Mouse (Mus musculus) hindbrain, embryonic 11.5 days (tissue): ENCODE measurements around the gene Kif26a. TPM values are rescaled to one million over a fixed set of nuclear protein-coding genes. Genes with fewer than 3 reads are reported as not detected.

ENCODE experiments used
- ATAC-seq: fragments of 200-750 bp; cut with Nextera tagmentation; 2 replicates; pipeline ENCODE4 v1.8.0; 2017; ENCODE audit warnings: mild to moderate bottlenecking, moderate TSS enrichment, moderate library complexity; ENCODE audit not compliant: low FRiP score
- DNase-seq: peaks from one replicate; pipeline ENCODE4 v3.0.0-alpha.2; 2015; ENCODE audit warnings: low spot score
- H3K27ac ChIP-seq: fragments of 300-500 bp; sonication (generic); 2 replicates; pipeline ENCODE4 v1.5.1; 2014; ENCODE audit warnings: mild to moderate bottlenecking, low read depth, low read length
- H3K27me3 ChIP-seq: fragments of 300-500 bp; sonication (generic); 2 replicates; pipeline ENCODE4 v1.6.1; 2014; ENCODE audit warnings: mild to moderate bottlenecking, low read length, moderate library complexity, mixed read lengths; ENCODE audit not compliant: control insufficient read depth, insufficient read depth
- H3K36me3 ChIP-seq: fragments of 300-500 bp; sonication (generic); 2 replicates; pipeline ENCODE4 v1.6.1; 2014; ENCODE audit warnings: mild to moderate bottlenecking, low read length, moderate library complexity, mixed read lengths; ENCODE audit not compliant: control insufficient read depth, insufficient read depth
- H3K4me1 ChIP-seq: fragments of 300-500 bp; sonication (generic); replicated peaks from 2 replicates; pipeline ENCODE4 v1.6.1; 2014; ENCODE audit warnings: low read length, mixed read lengths; ENCODE audit not compliant: control insufficient read depth, insufficient read depth
- H3K4me2 ChIP-seq: fragments of 300-500 bp; sonication (generic); replicated peaks from 2 replicates; pipeline ENCODE4 v1.6.1; 2014; ENCODE audit warnings: mild to moderate bottlenecking, low read depth, low read length
- H3K4me3 ChIP-seq: fragments of 300-500 bp; sonication (generic); 2 replicates; pipeline ENCODE4 v1.5.1; 2014; ENCODE audit warnings: low read depth, low read length
- H3K9ac ChIP-seq: fragments of 300-500 bp; sonication (generic); 2 replicates; pipeline ENCODE4 v1.6.1; 2014; ENCODE audit warnings: low read depth, low read length
- H3K9me3 ChIP-seq: fragments of 300-500 bp; sonication (generic); 2 replicates; pipeline ENCODE4 v1.6.1; 2016; ENCODE audit warnings: low read length; ENCODE audit not compliant: control insufficient read depth
- WGBS: fragments of 180-500 bp; shearing (Covaris S2); extraction: QIAGEN DNeasy Blood & Tissue Kit; methylation state at CpG from one replicate; pipeline ENCODE4 v1.1.7; 2014; 5-methylcytosine and 5-hydroxymethylcytosine counted together
- polyA plus RNA-seq: library from polyadenylated mRNA; unstranded; fragments of >200 nt; fragmentation: Nextera tagmentation; extraction: Ambion mirVana; gene quantifications from 2 replicates; pipeline ENCODE4 v1.2.1, GENCODE M21; 2014

Gene Kif26a
- polyA plus RNA-seq, 1 experiment from 2014 or later: 2.2 TPM

- no peak overlapping the region for H3K9ac ChIP-seq
- H3K27me3 ChIP-seq: peaks cover 28% of the 10 kb centered on the region
- WGBS: 28% methylated on average over 12 of the region's 12 CpGs
- ATAC-seq (no peak), DNase-seq (no peak)
- H3K4me1 ChIP-seq: peaks cover 20% of the 10 kb centered on the region
- H3K9me3 ChIP-seq: no peaks in the 10 kb centered on the region
- H3K36me3 ChIP-seq: no peaks in the 10 kb centered on the region
- no peak overlapping the region for H3K4me3 ChIP-seq
- no peak overlapping the region for H3K27ac ChIP-seq
- H3K4me2 ChIP-seq: no peak overlapping the region
Observed at GRCm38 (mm10) chr12:112151244-112151979, 5.4 kb downstream of the Kif26a start.

DNA sequence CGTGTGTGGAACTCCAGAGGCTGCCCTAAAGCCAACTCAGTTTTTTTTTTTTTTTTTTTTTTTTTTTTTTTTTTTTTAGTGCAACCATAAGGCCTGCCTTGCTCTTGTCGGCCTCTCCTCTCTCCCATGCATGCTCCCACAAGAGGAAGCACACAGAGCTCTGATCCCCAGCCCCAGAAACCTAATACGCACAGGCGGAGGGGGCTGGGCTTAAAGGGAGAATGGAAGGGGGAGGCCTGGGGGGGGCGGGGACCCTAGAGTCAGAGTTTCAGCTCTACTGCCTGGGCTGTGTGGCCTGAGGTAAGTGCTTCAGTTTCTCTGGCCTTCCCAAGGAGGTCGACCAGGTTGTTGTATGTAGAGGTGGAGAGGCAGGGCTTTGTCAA, 6.0 kb downstream of the Kif26a start:
- no peak for ATAC-seq
- H3K4me1 ChIP-seq: peaks cover 19% of the 10 kb centered on the region
- DNase-seq: no peak
- no peaks in the 10 kb centered on the region for H3K36me3 ChIP-seq
- no peak overlapping the region for H3K4me2 ChIP-seq
- no peak overlapping the region for H3K4me3 ChIP-seq
- no peaks in the 10 kb centered on the region for H3K9me3 ChIP-seq
- peaks cover 22% of the 10 kb centered on the region for H3K27me3 ChIP-seq
- WGBS: 48% methylated on average over 6 of the region's 6 CpGs
- H3K27ac ChIP-seq: no peak overlapping the region
- H3K9ac ChIP-seq: no peak overlapping the region

- ATAC-seq: no peak
- DNase-seq: no peak
- H3K9me3 ChIP-seq: no peaks in the 10 kb centered on the region
- H3K27ac ChIP-seq: no peak overlapping the region
- no peaks in the 10 kb centered on the region for H3K36me3 ChIP-seq
- H3K4me2 ChIP-seq: no peak overlapping the region
- H3K4me3 ChIP-seq: no peak overlapping the region
- peaks cover 14% of the 10 kb centered on the region; the same call in 1 of the 2 replicates for H3K27me3 ChIP-seq
- H3K4me1 ChIP-seq: peaks cover 15% of the 10 kb centered on the region
- no peak overlapping the region for H3K9ac ChIP-seq
- WGBS: 73% methylated on average over 12 of the region's 12 CpGs
Observed at GRCm38 (mm10) chr12:112153597-112153996, 7.6 kb downstream of the Kif26a start.

DNA sequence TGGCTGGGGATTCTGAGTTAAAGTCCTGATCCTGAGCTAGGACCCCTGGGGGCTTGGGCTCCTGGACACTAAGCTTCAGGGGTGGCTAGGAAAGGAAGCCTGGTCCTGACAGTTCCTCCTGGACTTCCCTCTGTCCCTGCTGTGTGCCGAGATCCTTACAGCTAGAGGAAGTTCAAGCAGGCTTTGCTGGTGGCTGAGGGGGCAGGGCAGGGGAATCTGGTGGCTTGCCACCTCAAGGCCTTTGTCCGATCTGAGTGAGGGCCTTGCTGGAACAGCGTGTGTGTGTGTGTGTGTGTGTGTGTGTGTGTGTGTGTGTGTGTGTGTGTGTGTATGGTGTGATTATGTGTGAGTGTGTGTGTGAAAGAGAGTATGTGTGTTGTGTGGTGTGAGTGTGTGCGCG, 8.5 kb downstream of the Kif26a start:
- H3K9me3 ChIP-seq: no peaks in the 10 kb centered on the region
- H3K4me1 ChIP-seq: peaks cover 15% of the 10 kb centered on the region
- no peak overlapping the region for H3K9ac ChIP-seq
- DNase-seq: no peak
- ATAC-seq: no peak
- no peak overlapping the region for H3K4me2 ChIP-seq
- WGBS: 56% methylated on average over 5 of the region's 5 CpGs
- H3K36me3 ChIP-seq: no peaks in the 10 kb centered on the region
- H3K27me3 ChIP-seq: peaks cover 13% of the 10 kb centered on the region; the same call in 1 of the 2 replicates
- H3K4me3 ChIP-seq: no peak overlapping the region
- H3K27ac ChIP-seq: no peak overlapping the region

DNA sequence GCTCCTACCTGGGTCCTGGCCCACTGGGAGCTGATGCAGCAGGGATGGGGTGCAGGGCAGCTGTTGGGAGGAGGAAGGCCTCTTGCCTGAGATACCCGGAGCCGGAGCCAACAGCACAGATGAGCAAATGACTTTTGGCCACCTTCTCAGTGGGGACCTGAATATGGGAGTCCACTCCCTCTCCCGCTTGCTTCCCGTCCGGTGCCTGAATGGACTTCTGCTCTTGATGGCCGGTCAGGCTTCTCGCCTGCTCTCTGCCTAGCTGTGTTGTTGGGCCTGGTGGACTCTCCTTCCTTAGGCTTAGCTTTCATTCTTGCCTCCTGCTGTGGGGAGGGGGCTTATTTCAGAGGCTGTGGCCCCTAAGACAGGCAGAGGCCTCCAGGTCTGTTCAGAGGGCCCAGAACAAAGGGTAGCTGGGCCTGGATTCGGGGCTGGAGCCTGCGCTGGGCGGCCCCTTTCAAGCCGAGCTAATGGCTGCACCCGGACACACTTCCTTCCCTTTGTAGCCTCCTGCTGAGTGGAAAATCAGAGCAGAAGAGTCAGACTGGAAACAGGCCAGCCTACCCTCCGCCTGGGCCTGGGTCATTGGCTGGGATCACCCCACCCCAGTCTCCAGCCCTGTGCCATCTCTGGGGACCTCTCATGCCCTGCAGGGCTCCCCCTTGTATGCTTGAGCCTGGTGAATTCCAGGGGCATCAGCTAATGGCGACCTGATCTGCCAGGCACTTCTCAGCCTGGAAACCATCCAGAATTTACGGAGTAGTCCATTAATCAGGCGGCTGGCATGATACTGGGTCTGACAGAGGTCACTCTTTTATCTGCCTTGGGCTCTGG, 9.4 kb downstream of the Kif26a start:
- ATAC-seq (peak; percentile 44; the same call in 1 of the 2 replicates), DNase-seq (peak; percentile 38)
- Histone ChIP-seq H3K4me1 (peaks cover 15% of the 10 kb centered on the region), H3K27me3 (peaks cover 12% of the 10 kb centered on the region; the same call in 1 of the 2 replicates), H3K9me3 (no peaks in the 10 kb centered on the region), H3K36me3 (no peaks in the 10 kb centered on the region), H3K27ac (peak overlapping the region; percentile 36; the same call in 1 of the 2 replicates), H3K4me2 (no peak overlapping the region; the same call in 1 of the 2 replicates), H3K9ac (peak overlapping the region; percentile 31; the same call in 1 of the 2 replicates), H3K4me3 (no peak overlapping the region)
- WGBS: 43% methylated on average over 16 of the region's 16 CpGs

GRCm38 (mm10) chr12:112156804-112157203, 10.8 kb downstream of the Kif26a start:
- peaks cover 15% of the 10 kb centered on the region for H3K4me1 ChIP-seq
- H3K27me3 ChIP-seq: peaks cover 17% of the 10 kb centered on the region; the same call in 1 of the 2 replicates
- WGBS: 65% methylated on average over 6 of the region's 6 CpGs
- H3K36me3 ChIP-seq: no peaks in the 10 kb centered on the region
- ATAC-seq: no peak
- H3K4me2 ChIP-seq: no peak overlapping the region
- H3K9ac ChIP-seq: no peak overlapping the region
- DNase-seq: no peak
- H3K4me3 ChIP-seq: no peak overlapping the region
- no peaks in the 10 kb centered on the region for H3K9me3 ChIP-seq
- H3K27ac ChIP-seq: no peak overlapping the region

GRCm38 (mm10) chr12:112158246-112158645, 12.2 kb downstream of the Kif26a start:
- H3K27ac ChIP-seq: no peak overlapping the region
- peaks cover 19% of the 10 kb centered on the region for H3K4me1 ChIP-seq
- no peaks in the 10 kb centered on the region for H3K36me3 ChIP-seq
- H3K9ac ChIP-seq: no peak overlapping the region
- no peaks in the 10 kb centered on the region for H3K9me3 ChIP-seq
- H3K4me2 ChIP-seq: no peak overlapping the region
- ATAC-seq: no peak
- no peak for DNase-seq
- 64% methylated on average over 8 of the region's 8 CpGs for WGBS
- no peak overlapping the region for H3K4me3 ChIP-seq
- peaks cover 11% of the 10 kb centered on the region; the same call in 1 of the 2 replicates for H3K27me3 ChIP-seq

DNA sequence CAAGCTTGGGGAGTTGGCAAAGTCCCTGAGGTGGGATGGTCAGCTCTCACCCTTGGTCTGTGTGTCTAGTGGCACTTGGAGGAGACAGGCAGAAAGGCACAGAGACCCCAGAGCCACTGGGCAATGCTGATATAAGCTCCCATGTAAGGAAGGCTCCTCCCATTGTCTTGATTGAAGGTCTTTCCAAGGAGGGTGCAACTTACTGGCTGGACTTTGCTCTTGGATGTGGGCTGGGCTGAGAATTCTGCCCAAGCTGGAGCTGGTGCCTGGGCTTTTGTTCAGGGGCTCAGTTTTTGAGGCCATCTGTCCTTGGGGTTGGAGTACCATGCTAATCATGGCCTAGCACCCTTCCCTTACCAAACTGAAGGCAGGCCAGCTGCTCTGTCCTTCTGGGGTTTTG, 12.8 kb downstream of the Kif26a start:
- Histone ChIP-seq H3K4me1 (peaks cover 24% of the 10 kb centered on the region), H3K27me3 (peaks cover 11% of the 10 kb centered on the region; the same call in 1 of the 2 replicates), H3K36me3 (no peaks in the 10 kb centered on the region), H3K4me3 (no peak overlapping the region), H3K9me3 (no peaks in the 10 kb centered on the region), H3K27ac (no peak overlapping the region), H3K4me2 (no peak overlapping the region), H3K9ac (no peak overlapping the region)
- ATAC-seq: no peak
- no peak for DNase-seq
